In genomic region chr3:104220295-104220965, GRCm38 (mm10) we compare ENCODE assay signal across 8 mouse cellular contexts. TPM values are rescaled to one million over a fixed set of nuclear protein-coding genes. Genes with fewer than 3 reads are reported as not detected.
DNase-seq lines count a peak whose midpoint lies in the region; ATAC-seq and TF ChIP-seq lines count a peak whose summit lies in the region.

TSS of gene Magi3 (minus strand) at chr3:104220374.

- H3K4me2 ChIP-seq in lung, embryonic 16.5 days (ENCODE audit: low read depth, low read length), result peak within 1 kb of the TSS; percentile 87

- no peaks in the 10 kb centered on the region for H3K36me3 ChIP-seq in G1E (replicated peaks)
- no peaks in the 10 kb centered on the region for H3K36me3 ChIP-seq in lung, embryonic 16.5 days (ENCODE audit: control insufficient read depth, insufficient read depth, low read length)

- peak within 1 kb of the TSS; percentile 97 for H3K27ac ChIP-seq in lung, embryonic 16.5 days (ENCODE audit: low read length)

- WGBS in lung, embryonic 16.5 days, result under 1% methylated on average over 31 of the region's 46 CpGs

- no peak for TF ChIP-seq CTCF in G1E (IDR thresholded peaks at IDR 0.05; ENCODE audit: low read depth, low read length)

- no peaks in the 10 kb centered on the region for H3K4me1 ChIP-seq in G1E (ENCODE audit: insufficient read depth, low read depth, low read length)
- peaks cover 8% of the 10 kb centered on the region; the same call in 1 of the 2 replicates for H3K4me1 ChIP-seq in lung, embryonic 16.5 days (replicated peaks; ENCODE audit: control insufficient read depth, insufficient read depth, low read length)

- H3K9ac ChIP-seq in lung, embryonic 16.5 days (ENCODE audit: low read length), result peak within 1 kb of the TSS; percentile 93

- peak within 1 kb of the TSS; percentile 16; the same call in 1 of the 2 replicates for H3K4me3 ChIP-seq in G1E (ENCODE audit: low read depth, low read length)
- H3K4me3 ChIP-seq in lung, embryonic 16.5 days (ENCODE audit: low read length), result peak within 1 kb of the TSS; percentile 94

- H3K27me3 ChIP-seq in G1E (ENCODE audit: insufficient read depth, low read length), result peaks cover 7% of the 10 kb centered on the region; the same call in 1 of the 2 replicates
- no peaks in the 10 kb centered on the region for H3K27me3 ChIP-seq in lung, embryonic 16.5 days (ENCODE audit: control insufficient read depth, insufficient read depth, low read depth, low read length)

- ATAC-seq in G1E (ENCODE audit: extremely low read depth, insufficient number of reproducible peaks, low FRiP score, poor library complexity, severe bottlenecking), result no peak
- peak; percentile 95 to 97 for ATAC-seq in hematopoietic stem cell, adult 5-6 weeks (replicated peaks in 1 of 2; ENCODE audit: insufficient read depth in 1 of 2, low FRiP score in 2 of 2, low TSS enrichment in 1 of 2, low read depth in 1 of 2, poor library complexity in 2 of 2, severe bottlenecking in 2 of 2)
- ATAC-seq in lung, embryonic 16.5 days (ENCODE audit: low read depth), result peak; percentile 99

- peaks cover 11% of the 10 kb centered on the region for H3K9me3 ChIP-seq in G1E (replicated peaks)
- H3K9me3 ChIP-seq in lung, embryonic 16.5 days (ENCODE audit: control insufficient read depth, low read length), result no peaks in the 10 kb centered on the region

- no peak for DNase-seq in G1E (ENCODE audit: low spot score)
- DNase-seq in cerebellum, adult 8-10 months, result peak; percentile 97
- peak; percentile 97 for DNase-seq in forelimb bud, embryonic 11.5 days (ENCODE audit: low read depth, low spot score)
- peak; percentile 97 for DNase-seq in layer of hippocampus, adult 9-10 months (ENCODE audit: low spot score)
- peak; percentile 88 for DNase-seq in ovary, postnatal 10 days (ENCODE audit: low spot score)
- DNase-seq in thymus, postnatal 10 days (ENCODE audit: low spot score in 2 of 2), result peak; percentile 98

RNA-seq across cellular contexts. Expression of gene Magi3, which starts in this region (rescaled TPM):
- not detected in 2 replicates for total RNA-seq in G1E (2014; fragmentation: Nextera tagmentation)
- total RNA-seq in G1E (2017), result under 0.01 and 0.16 TPM in 2 replicates
- not detected in 2 replicates for polyA plus RNA-seq in G1E (2012)
- total RNA-seq in hematopoietic stem cell, adult 5-6 weeks (2017), result 7.2 and 12.5 TPM in 2 replicates
- 9.8 and 11.0 TPM in 2 replicates for polyA plus RNA-seq in lung, embryonic 16.5 days (2015; fragmentation: Nextera tagmentation; extraction: Ambion mirVana)

Comparison
In these comparisons a context has a peak if more than half of its experiments do, and no peak if none do; other contexts are left out.
1. RNA of gene Magi3 (polyA plus RNA-seq): 9.8 to 11.0 TPM in lung, embryonic 16.5 days; not detected in G1E; every median in the first group is over 10 times any median in the second.